Mouse (Mus musculus): ENCODE measurements around the gene Ctns. TPM values are rescaled to one million over a fixed set of nuclear protein-coding genes. Genes with fewer than 3 reads are reported as not detected.

Gene Ctns
- polyA plus RNA-seq, 1 experiment from 2014 or later: 21.5 TPM

GRCm38 (mm10) chr11:73199230-73199712 is 429 bp upstream of the Ctns start, which contains the start of gene Shpk:
TSS of gene Shpk (plus strand) at chr11:73199460.
- H3K27me3 ChIP-seq (ENCODE audit: insufficient read depth, low read length): no peaks in the 10 kb centered on the region
- H3K4me3 ChIP-seq (ENCODE audit: low read length): peak within 1 kb of the TSS; percentile 78
- no peaks in the 10 kb centered on the region for H3K36me3 ChIP-seq (ENCODE audit: insufficient read depth, low read length)
- peak; percentile 98 for ATAC-seq (ENCODE audit: low FRiP score, low TSS enrichment)
- H3K9ac ChIP-seq (replicated peaks; ENCODE audit: low read length): peak within 1 kb of the TSS; percentile 87
- no peak within 1 kb of the TSS for H3K27ac ChIP-seq (ENCODE audit: low read length)
- peaks cover 15% of the 10 kb centered on the region for H3K4me1 ChIP-seq (ENCODE audit: insufficient read depth, low read length)
- H3K4me2 ChIP-seq (replicated peaks; ENCODE audit: low read depth, low read length): peak within 1 kb of the TSS; percentile 89
- no peaks in the 10 kb centered on the region for H3K9me3 ChIP-seq (ENCODE audit: low read length)
- WGBS: under 1% methylated on average over 32 of the region's 32 CpGs

DNA sequence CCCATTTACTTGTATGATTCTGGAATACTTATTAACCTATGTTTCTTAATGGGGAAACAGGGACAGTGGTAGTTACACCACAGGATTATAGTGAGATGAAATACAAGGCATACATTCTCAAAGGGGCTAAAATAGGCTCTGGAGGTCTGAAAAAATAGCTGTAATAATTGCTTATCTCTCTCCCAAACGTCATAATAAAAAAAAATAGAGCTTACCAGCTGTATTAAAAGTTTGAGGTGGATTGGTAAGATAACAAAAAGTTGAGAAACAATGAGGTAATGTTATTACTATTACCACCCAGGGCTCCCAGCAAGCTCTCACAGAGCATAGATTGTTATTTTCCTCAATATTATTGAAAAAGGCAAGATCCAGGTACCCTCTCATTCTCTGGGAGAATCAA is 652 bp downstream of the Ctns start:
- no peaks in the 10 kb centered on the region for H3K9me3 ChIP-seq (ENCODE audit: low read length)
- no peak for ATAC-seq (ENCODE audit: low FRiP score, low TSS enrichment)
- peak overlapping the region; percentile 89 for H3K4me2 ChIP-seq (replicated peaks; ENCODE audit: low read depth, low read length)
- no peaks in the 10 kb centered on the region for H3K27me3 ChIP-seq (ENCODE audit: insufficient read depth, low read length)
- no peak overlapping the region for H3K27ac ChIP-seq (ENCODE audit: low read length)
- peaks cover 15% of the 10 kb centered on the region for H3K4me1 ChIP-seq (ENCODE audit: insufficient read depth, low read length)
- WGBS: 9% methylated on average over 1 of the region's 1 CpGs
- peak overlapping the region; percentile 87 for H3K9ac ChIP-seq (replicated peaks; ENCODE audit: low read length)
- no peaks in the 10 kb centered on the region for H3K36me3 ChIP-seq (ENCODE audit: insufficient read depth, low read length)
- peak overlapping the region; percentile 78 for H3K4me3 ChIP-seq (ENCODE audit: low read length)

GRCm38 (mm10) chr11:73194444-73194843 is 4.4 kb downstream of the Ctns start:
- H3K27ac ChIP-seq (ENCODE audit: low read length): no peak overlapping the region
- no peaks in the 10 kb centered on the region for H3K9me3 ChIP-seq (ENCODE audit: low read length)
- H3K4me2 ChIP-seq (replicated peaks; ENCODE audit: low read depth, low read length): no peak overlapping the region
- peaks cover 10% of the 10 kb centered on the region for H3K4me1 ChIP-seq (ENCODE audit: insufficient read depth, low read length)
- H3K36me3 ChIP-seq (ENCODE audit: insufficient read depth, low read length): peaks cover 9% of the 10 kb centered on the region; the same call in 1 of the 2 replicates
- no peak overlapping the region for H3K4me3 ChIP-seq (ENCODE audit: low read length)
- H3K9ac ChIP-seq (replicated peaks; ENCODE audit: low read length): no peak overlapping the region
- 78% methylated on average over 2 of the region's 2 CpGs for WGBS
- no peaks in the 10 kb centered on the region for H3K27me3 ChIP-seq (ENCODE audit: insufficient read depth, low read length)
- no peak for ATAC-seq (ENCODE audit: low FRiP score, low TSS enrichment)

DNA sequence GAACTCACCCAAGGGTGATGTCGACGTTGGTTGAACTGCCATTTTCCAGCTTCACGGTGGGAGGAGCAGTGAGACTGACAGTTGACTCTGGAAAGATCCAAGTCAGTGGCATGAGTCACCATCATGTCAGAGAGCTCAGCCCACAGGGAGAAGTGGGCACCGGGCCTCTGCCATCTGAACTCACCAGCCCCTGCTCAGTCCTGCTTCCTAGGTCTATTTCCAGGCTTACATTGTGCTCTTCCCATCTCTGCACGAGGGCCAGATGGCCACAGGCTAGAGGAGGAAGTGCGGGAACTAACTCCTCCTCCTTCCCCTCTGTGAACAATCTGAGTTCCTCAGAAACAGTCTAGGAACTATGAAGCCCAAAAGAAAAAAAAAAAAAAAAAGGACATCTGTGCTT is 5.8 kb downstream of the Ctns start:
- ATAC-seq (ENCODE audit: low FRiP score, low TSS enrichment): no peak
- WGBS: 75% methylated on average over 6 of the region's 6 CpGs
- no peak overlapping the region for H3K4me3 ChIP-seq (ENCODE audit: low read length)

GRCm38 (mm10) chr11:73187231-73187630 is 11.6 kb downstream of the Ctns start:
- peaks cover 48% of the 10 kb centered on the region for H3K36me3 ChIP-seq (ENCODE audit: insufficient read depth, low read length)
- H3K27ac ChIP-seq (ENCODE audit: low read length): no peak overlapping the region
- H3K27me3 ChIP-seq (ENCODE audit: insufficient read depth, low read length): no peaks in the 10 kb centered on the region
- no peaks in the 10 kb centered on the region for H3K4me1 ChIP-seq (ENCODE audit: insufficient read depth, low read length)
- H3K4me2 ChIP-seq (replicated peaks; ENCODE audit: low read depth, low read length): no peak overlapping the region
- H3K4me3 ChIP-seq (ENCODE audit: low read length): no peak overlapping the region
- ATAC-seq (ENCODE audit: low FRiP score, low TSS enrichment): no peak
- H3K9me3 ChIP-seq (ENCODE audit: low read length): no peaks in the 10 kb centered on the region
- no peak overlapping the region for H3K9ac ChIP-seq (replicated peaks; ENCODE audit: low read length)
- 87% methylated on average over 6 of the region's 6 CpGs for WGBS

More for the DNA sequence above, 5.8 kb downstream of the Ctns start:
- peaks cover 20% of the 10 kb centered on the region for H3K36me3 ChIP-seq (ENCODE audit: insufficient read depth, low read length)
- H3K27me3 ChIP-seq (ENCODE audit: insufficient read depth, low read length): no peaks in the 10 kb centered on the region
- no peaks in the 10 kb centered on the region for H3K9me3 ChIP-seq (ENCODE audit: low read length)
- no peak overlapping the region for H3K4me2 ChIP-seq (replicated peaks; ENCODE audit: low read depth, low read length)
- 0 out of 2 replicates have a peak, but pooled peaks cover 4% of the 10 kb centered on the region for H3K4me1 ChIP-seq (ENCODE audit: insufficient read depth, low read length)
- H3K9ac ChIP-seq (replicated peaks; ENCODE audit: low read length): no peak overlapping the region
- H3K27ac ChIP-seq (ENCODE audit: low read length): no peak overlapping the region

GRCm38 (mm10) chr11:73185872-73186615 is 12.8 kb downstream of the Ctns start:
- ATAC-seq (ENCODE audit: low FRiP score, low TSS enrichment): no peak
- H3K4me2 ChIP-seq (replicated peaks; ENCODE audit: low read depth, low read length): no peak overlapping the region

DNA sequence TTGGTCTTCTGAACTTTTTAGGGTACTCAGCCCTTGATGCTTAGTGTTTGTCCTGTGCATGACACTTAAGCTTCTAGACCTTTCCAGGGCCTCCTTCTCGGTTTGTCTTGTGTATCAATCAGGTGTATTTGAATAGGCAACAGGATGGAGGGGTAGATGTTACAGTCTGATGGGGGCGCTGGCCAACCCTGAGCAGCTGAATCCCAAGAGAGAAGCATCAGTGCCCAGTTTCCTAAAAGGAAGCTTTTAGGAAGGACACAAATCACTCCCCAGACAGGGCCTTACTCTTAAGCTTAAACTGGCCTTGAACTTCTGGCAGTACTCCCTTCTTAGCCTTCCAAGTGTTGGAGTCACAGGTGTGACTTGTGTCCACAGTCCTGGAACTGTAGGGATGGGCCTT is 20.9 kb downstream of the Ctns start:
- peaks cover 29% of the 10 kb centered on the region for H3K4me1 ChIP-seq (ENCODE audit: insufficient read depth, low read length)
- H3K9ac ChIP-seq (replicated peaks; ENCODE audit: low read length): peak overlapping the region; percentile 87
- H3K4me2 ChIP-seq (replicated peaks; ENCODE audit: low read depth, low read length): peak overlapping the region; percentile 61
- peak overlapping the region; percentile 98 for H3K27ac ChIP-seq (ENCODE audit: low read length)
- H3K36me3 ChIP-seq (ENCODE audit: insufficient read depth, low read length): peaks cover 27% of the 10 kb centered on the region
- H3K9me3 ChIP-seq (ENCODE audit: low read length): no peaks in the 10 kb centered on the region
- peak overlapping the region; percentile 84 for H3K4me3 ChIP-seq (ENCODE audit: low read length)
- no peak for ATAC-seq (ENCODE audit: low FRiP score, low TSS enrichment)
- no peaks in the 10 kb centered on the region for H3K27me3 ChIP-seq (ENCODE audit: insufficient read depth, low read length)
- WGBS: 0% methylated on average over 2 of the region's 2 CpGs

More at GRCm38 (mm10) chr11:73185872-73186615, 12.8 kb downstream of the Ctns start:
- Histone ChIP-seq H3K27me3 (ENCODE audit: insufficient read depth, low read length) (no peaks in the 10 kb centered on the region), H3K4me1 (ENCODE audit: insufficient read depth, low read length) (no peaks in the 10 kb centered on the region), H3K9me3 (ENCODE audit: low read length) (no peaks in the 10 kb centered on the region), H3K4me3 (ENCODE audit: low read length) (no peak overlapping the region), H3K9ac (replicated peaks; ENCODE audit: low read length) (no peak overlapping the region), H3K27ac (ENCODE audit: low read length) (no peak overlapping the region), H3K36me3 (ENCODE audit: insufficient read depth, low read length) (peaks cover 52% of the 10 kb centered on the region)
- WGBS: 89% methylated on average over 10 of the region's 10 CpGs

DNA sequence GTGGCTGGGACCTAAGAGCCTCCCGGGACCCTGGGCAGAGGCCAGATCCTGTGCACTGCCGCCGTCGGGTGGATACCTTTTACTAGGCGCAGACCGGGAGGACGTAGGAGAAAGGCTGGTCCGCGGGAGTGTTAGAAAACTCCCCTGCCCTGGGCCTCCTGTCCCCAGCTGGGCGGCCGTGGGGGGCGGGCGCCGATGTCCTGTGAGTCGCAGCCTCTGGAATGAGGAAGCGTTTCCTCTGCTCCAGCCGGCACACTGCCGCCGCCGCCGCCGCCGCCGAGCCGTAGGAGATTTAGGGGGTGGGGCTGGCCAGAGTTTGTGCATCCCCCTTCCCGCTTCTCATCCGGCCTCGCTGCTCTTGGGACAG is 21.4 kb downstream of the Ctns start:
- Histone ChIP-seq H3K9ac (replicated peaks; ENCODE audit: low read length) (peak overlapping the region; percentile 87), H3K4me3 (ENCODE audit: low read length) (peak overlapping the region; percentile 84), H3K4me1 (ENCODE audit: insufficient read depth, low read length) (peaks cover 33% of the 10 kb centered on the region), H3K36me3 (ENCODE audit: insufficient read depth, low read length) (peaks cover 24% of the 10 kb centered on the region), H3K9me3 (ENCODE audit: low read length) (no peaks in the 10 kb centered on the region), H3K27ac (ENCODE audit: low read length) (peak overlapping the region; percentile 98), H3K27me3 (ENCODE audit: insufficient read depth, low read length) (no peaks in the 10 kb centered on the region), H3K4me2 (replicated peaks; ENCODE audit: low read depth, low read length) (peak overlapping the region; percentile 61)
- WGBS: under 1% methylated on average over 28 of the region's 28 CpGs
- ATAC-seq (ENCODE audit: low FRiP score, low TSS enrichment): peak; percentile 90

- H3K36me3 ChIP-seq (ENCODE audit: insufficient read depth, low read length): peaks cover 19% of the 10 kb centered on the region
- no peaks in the 10 kb centered on the region for H3K27me3 ChIP-seq (ENCODE audit: insufficient read depth, low read length)
- peak within 1 kb of the TSS; percentile 84 for H3K4me3 ChIP-seq (ENCODE audit: low read length)
- H3K4me2 ChIP-seq (replicated peaks; ENCODE audit: low read depth, low read length): peak within 1 kb of the TSS; percentile 80
- H3K9ac ChIP-seq (replicated peaks; ENCODE audit: low read length): peak within 1 kb of the TSS; percentile 88
- peak; percentile 97 for ATAC-seq (ENCODE audit: low FRiP score, low TSS enrichment)
- peaks cover 39% of the 10 kb centered on the region for H3K4me1 ChIP-seq (ENCODE audit: insufficient read depth, low read length)
- under 1% methylated on average over 79 of the region's 81 CpGs for WGBS
- no peaks in the 10 kb centered on the region for H3K9me3 ChIP-seq (ENCODE audit: low read length)
- H3K27ac ChIP-seq (ENCODE audit: low read length): peak within 1 kb of the TSS; percentile 98
These were observed 22.0 kb downstream of the Ctns start, which contains the start of the genes Emc6 and Tax1bp3 for GRCm38 (mm10) chr11:73176608-73177508. TSS of gene Emc6 (minus strand) at chr11:73177037. TSS of gene Tax1bp3 (plus strand) at chr11:73177083.

Data from kidney, embryonic 16.5 days (tissue).